Mouse (Mus musculus): ENCODE results near the gene Narf. TPM values are rescaled to one million over a fixed set of nuclear protein-coding genes. Genes with fewer than 3 reads are reported as not detected.

The Narf gene
- polyA plus RNA-seq, 1 experiment from 2014 or later, result 58.0 TPM

- Histone ChIP-seq H3K27me3 (ENCODE audit: control insufficient read depth, insufficient read depth, low read length) (no peaks in the 10 kb centered on the region), H3K4me1 (ENCODE audit: control insufficient read depth in 2 of 2, insufficient read depth in 2 of 2, low read length in 2 of 2) (peaks cover 13 to 29% of the 10 kb centered on the region in 2 experiments), H3K27ac (replicated peaks in 1 of 2; ENCODE audit: control insufficient read depth in 1 of 2, insufficient read depth in 1 of 2, low read depth in 2 of 2, low read length in 2 of 2) (no peak overlapping the region), H3K9me3 (ENCODE audit: control insufficient read depth, low read length) (no peaks in the 10 kb centered on the region), H3K36me3 (ENCODE audit: control insufficient read depth, insufficient read depth, low read length) (peaks cover 14% of the 10 kb centered on the region; the same call in 1 of the 2 replicates), H3K9ac (ENCODE audit: low read length) (no peak overlapping the region), H3K4me2 (ENCODE audit: low read length) (no peak overlapping the region), H3K4me3 (ENCODE audit: control insufficient read depth in 1 of 2, insufficient read depth in 1 of 2, low read depth in 1 of 2, low read length in 2 of 2) (no peak overlapping the region)
- no peak for ATAC-seq (ENCODE audit: insufficient number of reproducible peaks, insufficient read depth, low FRiP score, low read depth)
- WGBS, result 88% methylated on average over 3 of the region's 3 CpGs
Observed at GRCm38 (mm10) chr11:121278011-121278410, 41.0 kb downstream of the Narf start.

- peaks cover 15 to 37% of the 10 kb centered on the region in 2 experiments for H3K4me1 ChIP-seq (ENCODE audit: control insufficient read depth in 2 of 2, insufficient read depth in 2 of 2, low read length in 2 of 2)
- no peaks in the 10 kb centered on the region for H3K9me3 ChIP-seq (ENCODE audit: control insufficient read depth, low read length)
- H3K27me3 ChIP-seq (ENCODE audit: control insufficient read depth, insufficient read depth, low read length), result no peaks in the 10 kb centered on the region
- WGBS, result 9% methylated on average over 6 of the region's 6 CpGs
- ATAC-seq (ENCODE audit: insufficient number of reproducible peaks, insufficient read depth, low FRiP score, low read depth), result peak; percentile 60
- peak overlapping the region; percentile 50 for H3K4me2 ChIP-seq (ENCODE audit: low read length)
- peak overlapping the region; percentile 45 for H3K9ac ChIP-seq (ENCODE audit: low read length)
- H3K36me3 ChIP-seq (ENCODE audit: control insufficient read depth, insufficient read depth, low read length), result peaks cover 28% of the 10 kb centered on the region
- peak overlapping the region; percentile 56 to 83 for H3K27ac ChIP-seq (replicated peaks in 1 of 2; ENCODE audit: control insufficient read depth in 1 of 2, insufficient read depth in 1 of 2, low read depth in 2 of 2, low read length in 2 of 2)
- no peak overlapping the region for H3K4me3 ChIP-seq (ENCODE audit: control insufficient read depth in 1 of 2, insufficient read depth in 1 of 2, low read depth in 1 of 2, low read length in 2 of 2)
Observed at GRCm38 (mm10) chr11:121282911-121283310, 45.9 kb downstream of the Narf start.

- H3K27ac ChIP-seq (replicated peaks in 1 of 2; ENCODE audit: control insufficient read depth in 1 of 2, insufficient read depth in 1 of 2, low read depth in 2 of 2, low read length in 2 of 2), result no peak overlapping the region
- 87% methylated on average over 3 of the region's 3 CpGs for WGBS
- peaks cover 90% of the 10 kb centered on the region for H3K36me3 ChIP-seq (ENCODE audit: control insufficient read depth, insufficient read depth, low read length)
- no peaks in the 10 kb centered on the region for H3K9me3 ChIP-seq (ENCODE audit: control insufficient read depth, low read length)
- no peaks in the 10 kb centered on the region for H3K4me1 ChIP-seq (ENCODE audit: control insufficient read depth in 2 of 2, insufficient read depth in 2 of 2, low read length in 2 of 2)
- no peak overlapping the region for H3K9ac ChIP-seq (ENCODE audit: low read length)
- no peaks in the 10 kb centered on the region for H3K27me3 ChIP-seq (ENCODE audit: control insufficient read depth, insufficient read depth, low read length)
- H3K4me2 ChIP-seq (ENCODE audit: low read length), result no peak overlapping the region
- no peak overlapping the region for H3K4me3 ChIP-seq (ENCODE audit: control insufficient read depth in 1 of 2, insufficient read depth in 1 of 2, low read depth in 1 of 2, low read length in 2 of 2)
- ATAC-seq (ENCODE audit: insufficient number of reproducible peaks, insufficient read depth, low FRiP score, low read depth), result no peak
Observed at GRCm38 (mm10) chr11:121289859-121290258, 52.8 kb downstream of the Narf start.

GRCm38 (mm10) chr11:121294771-121295170 lies 57.7 kb downstream of the Narf start:
- no peaks in the 10 kb centered on the region for H3K27me3 ChIP-seq (ENCODE audit: control insufficient read depth, insufficient read depth, low read length)
- no peak overlapping the region for H3K4me3 ChIP-seq (ENCODE audit: control insufficient read depth in 1 of 2, insufficient read depth in 1 of 2, low read depth in 1 of 2, low read length in 2 of 2)
- no peak overlapping the region for H3K4me2 ChIP-seq (ENCODE audit: low read length)
- H3K9me3 ChIP-seq (ENCODE audit: control insufficient read depth, low read length), result no peaks in the 10 kb centered on the region
- H3K9ac ChIP-seq (ENCODE audit: low read length), result no peak overlapping the region
- no peak for ATAC-seq (ENCODE audit: insufficient number of reproducible peaks, insufficient read depth, low FRiP score, low read depth)
- peaks cover 90% of the 10 kb centered on the region for H3K36me3 ChIP-seq (ENCODE audit: control insufficient read depth, insufficient read depth, low read length)
- 91% methylated on average over 5 of the region's 5 CpGs for WGBS
- no peaks in the 10 kb centered on the region for H3K4me1 ChIP-seq (ENCODE audit: control insufficient read depth in 2 of 2, insufficient read depth in 2 of 2, low read length in 2 of 2)
- H3K27ac ChIP-seq (replicated peaks in 1 of 2; ENCODE audit: control insufficient read depth in 1 of 2, insufficient read depth in 1 of 2, low read depth in 2 of 2, low read length in 2 of 2), result no peak overlapping the region

- Histone ChIP-seq H3K36me3 (ENCODE audit: control insufficient read depth, insufficient read depth, low read length) (peaks cover 91% of the 10 kb centered on the region), H3K27ac (replicated peaks in 1 of 2; ENCODE audit: control insufficient read depth in 1 of 2, insufficient read depth in 1 of 2, low read depth in 2 of 2, low read length in 2 of 2) (no peak overlapping the region), H3K27me3 (ENCODE audit: control insufficient read depth, insufficient read depth, low read length) (no peaks in the 10 kb centered on the region), H3K9me3 (ENCODE audit: control insufficient read depth, low read length) (no peaks in the 10 kb centered on the region), H3K9ac (ENCODE audit: low read length) (no peak overlapping the region), H3K4me3 (ENCODE audit: control insufficient read depth in 1 of 2, insufficient read depth in 1 of 2, low read depth in 1 of 2, low read length in 2 of 2) (no peak overlapping the region), H3K4me1 (ENCODE audit: control insufficient read depth in 2 of 2, insufficient read depth in 2 of 2, low read length in 2 of 2) (no peaks in the 10 kb centered on the region), H3K4me2 (ENCODE audit: low read length) (no peak overlapping the region)
- 92% methylated on average over 8 of the region's 8 CpGs for WGBS
- ATAC-seq (ENCODE audit: insufficient number of reproducible peaks, insufficient read depth, low FRiP score, low read depth), result no peak
Observed at GRCm38 (mm10) chr11:121298493-121298892, 61.4 kb downstream of the Narf start.

- Histone ChIP-seq H3K4me2 (ENCODE audit: low read length) (no peak overlapping the region), H3K4me1 (ENCODE audit: control insufficient read depth in 2 of 2, insufficient read depth in 2 of 2, low read length in 2 of 2) (no peaks in the 10 kb centered on the region), H3K27ac (replicated peaks in 1 of 2; ENCODE audit: control insufficient read depth in 1 of 2, insufficient read depth in 1 of 2, low read depth in 2 of 2, low read length in 2 of 2) (no peak overlapping the region), H3K9ac (ENCODE audit: low read length) (no peak overlapping the region), H3K4me3 (ENCODE audit: control insufficient read depth in 1 of 2, insufficient read depth in 1 of 2, low read depth in 1 of 2, low read length in 2 of 2) (no peak overlapping the region), H3K36me3 (ENCODE audit: control insufficient read depth, insufficient read depth, low read length) (peaks cover 93% of the 10 kb centered on the region), H3K27me3 (ENCODE audit: control insufficient read depth, insufficient read depth, low read length) (no peaks in the 10 kb centered on the region), H3K9me3 (ENCODE audit: control insufficient read depth, low read length) (no peaks in the 10 kb centered on the region)
- 91% methylated on average over 9 of the region's 9 CpGs for WGBS
- ATAC-seq (ENCODE audit: insufficient number of reproducible peaks, insufficient read depth, low FRiP score, low read depth), result no peak
Observed at GRCm38 (mm10) chr11:121300265-121300664, 63.2 kb downstream of the Narf start.

- no peak overlapping the region for H3K4me2 ChIP-seq (ENCODE audit: low read length)
- 0 out of 2 replicates have a peak, but pooled peaks cover 6% of the 10 kb centered on the region for H3K9me3 ChIP-seq (ENCODE audit: control insufficient read depth, low read length)
- no peak overlapping the region for H3K4me3 ChIP-seq (ENCODE audit: control insufficient read depth in 1 of 2, insufficient read depth in 1 of 2, low read depth in 1 of 2, low read length in 2 of 2)
- no peak for ATAC-seq (ENCODE audit: insufficient number of reproducible peaks, insufficient read depth, low FRiP score, low read depth)
- peaks cover 90% of the 10 kb centered on the region for H3K36me3 ChIP-seq (ENCODE audit: control insufficient read depth, insufficient read depth, low read length)
- no peak overlapping the region for H3K9ac ChIP-seq (ENCODE audit: low read length)
- H3K27me3 ChIP-seq (ENCODE audit: control insufficient read depth, insufficient read depth, low read length), result no peaks in the 10 kb centered on the region
- WGBS, result 87% methylated on average over 6 of the region's 6 CpGs
- no peak overlapping the region for H3K27ac ChIP-seq (replicated peaks in 1 of 2; ENCODE audit: control insufficient read depth in 1 of 2, insufficient read depth in 1 of 2, low read depth in 2 of 2, low read length in 2 of 2)
- H3K4me1 ChIP-seq (ENCODE audit: control insufficient read depth in 2 of 2, insufficient read depth in 2 of 2, low read length in 2 of 2), result no peaks in the 10 kb centered on the region
Observed at GRCm38 (mm10) chr11:121305371-121305770, 68.3 kb downstream of the Narf start.

All from heart, embryonic 14.5 days (tissue).